Mouse (Mus musculus) effector memory CD4-positive, alpha-beta T cell, adult 5 months (primary cell): ENCODE data around the gene Ifnar1. TPM values are rescaled to one million over a fixed set of nuclear protein-coding genes. Genes with fewer than 3 reads are reported as not detected.

Source experiments
- polyA plus RNA-seq: library from polyadenylated mRNA; unstranded; fragments of 100-300 nt; shearing (Covaris generic); gene quantifications from one replicate; pipeline ENCODE4 v1.2.1, GENCODE M21; 2017

Ifnar1 gene
- polyA plus RNA-seq, result 248 TPM

GRCm38 (mm10) chr16:91484808-91485700 lies at the start of gene Ifnar1:
Gene Ifnar1 (plus strand): TSS chr16:91485238.

GRCm38 (mm10) chr16:91546836-91547741 lies 62.1 kb downstream of the Ifnar1 start, which contains the start of gene Ifngr2:
Gene Ifngr2 (plus strand): TSS chr16:91547072.

Other genes starting within 250 kb of the Ifnar1 start
- gene Olig1, start 215.5 kb upstream of the Ifnar1 start, polyA plus RNA-seq, result not detected
- gene Ifnar2, start 112.5 kb upstream of the Ifnar1 start, polyA plus RNA-seq, result 152 TPM
- not detected for gene Gm21970, start 93.5 kb upstream of the Ifnar1 start, polyA plus RNA-seq
- gene Il10rb, start 79.1 kb upstream of the Ifnar1 start, polyA plus RNA-seq, result 79.6 TPM
- 40.4 TPM for gene Ifngr2, start 61.8 kb downstream of the Ifnar1 start, polyA plus RNA-seq
- 44.0 TPM for gene Tmem50b, start 112.6 kb downstream of the Ifnar1 start, polyA plus RNA-seq
- 0.51 TPM for gene Dnajc28, start 133.8 kb downstream of the Ifnar1 start, polyA plus RNA-seq
- gene Gart, start 161.7 kb downstream of the Ifnar1 start, polyA plus RNA-seq, result 51.4 TPM
- 138 TPM for gene Son, start 162.3 kb downstream of the Ifnar1 start, polyA plus RNA-seq
- gene Donson, start 203.5 kb downstream of the Ifnar1 start, polyA plus RNA-seq, result 146 TPM
- 34.3 TPM for gene Cryzl1, start 243.7 kb downstream of the Ifnar1 start, polyA plus RNA-seq
- gene Itsn1, start 244.0 kb downstream of the Ifnar1 start, polyA plus RNA-seq, result 3.8 TPM